Comparison of ENCODE assay signal across 7 mouse cellular contexts in the genomic region with DNA sequence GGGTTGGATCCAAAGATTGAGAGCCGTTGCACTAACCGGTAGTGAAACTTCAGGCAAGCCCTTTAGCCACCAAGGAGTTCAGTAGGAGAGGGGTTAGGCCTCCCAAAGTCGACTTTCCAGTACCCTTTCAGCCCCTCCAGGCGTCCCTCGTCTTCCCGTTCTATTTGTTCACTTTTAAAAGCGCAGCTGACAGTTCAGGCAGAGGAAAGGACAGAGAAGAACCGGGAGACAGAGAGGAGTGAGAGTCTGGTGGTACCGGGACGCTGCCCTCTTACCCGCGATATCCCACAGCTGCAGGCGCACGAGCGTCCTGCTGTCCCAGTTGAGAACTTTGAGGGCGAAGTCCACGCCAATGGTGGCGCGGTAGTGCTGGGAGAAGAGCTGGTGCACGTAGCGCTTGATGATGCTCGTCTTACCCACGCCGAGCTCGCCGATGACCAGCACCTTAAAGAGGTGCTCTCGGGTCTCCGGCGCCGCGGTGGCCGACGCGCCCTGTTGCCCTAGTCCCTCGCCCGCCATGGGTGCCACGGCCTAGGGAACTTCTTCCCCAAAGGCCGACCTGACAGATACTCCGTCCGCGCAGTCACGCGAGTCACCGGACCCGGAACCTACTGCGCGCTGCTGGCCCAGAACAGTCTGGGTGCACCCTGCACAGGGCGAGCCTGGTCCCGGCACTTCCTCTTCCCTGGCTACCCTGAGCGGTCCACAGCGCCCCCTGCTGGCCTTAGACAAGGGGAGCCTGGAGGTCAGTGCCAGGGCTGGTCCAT. TPM values are rescaled to one million over a fixed set of nuclear protein-coding genes. Genes with fewer than 3 reads are reported as not detected.
DNase-seq lines count a peak whose midpoint lies in the region; ATAC-seq and TF ChIP-seq lines count a peak whose summit lies in the region.

Gene Rab32, minus strand, starts transcription at position 696 of the 767 bp plus-strand sequence.

- no peak for TF ChIP-seq POLR2A in heart, adult 2 months (IDR thresholded peaks at IDR 0.05; ENCODE audit: insufficient read depth, low read depth, low read length)
- no peak for TF ChIP-seq POLR2A in kidney, adult 2 months (IDR thresholded peaks at IDR 0.05; ENCODE audit: low read depth, low read length)
- TF ChIP-seq POLR2A in small intestine, adult 2 months (IDR thresholded peaks at IDR 0.05; ENCODE audit: low read depth, low read length) = no peak

- H3K9me3 ChIP-seq in embryonic facial prominence, embryonic 14.5 days (ENCODE audit: control insufficient read depth, low read length) = no peaks in the 10 kb centered on the region
- H3K9me3 ChIP-seq in limb, embryonic 11.5 days (ENCODE audit: control insufficient read depth, low read length) = no peaks in the 10 kb centered on the region
- no peaks in the 10 kb centered on the region for H3K9me3 ChIP-seq in midbrain, embryonic 13.5 days

- peak within 1 kb of the TSS; percentile 39 for H3K27ac ChIP-seq in embryonic facial prominence, embryonic 14.5 days (replicated peaks; ENCODE audit: low read depth, low read length)
- H3K27ac ChIP-seq in heart, adult 2 months = peak within 1 kb of the TSS; percentile 57
- H3K27ac ChIP-seq in kidney, adult 2 months (ENCODE audit: insufficient read depth, low read depth, low read length) = peak within 1 kb of the TSS; percentile 61
- peak within 1 kb of the TSS; percentile 65; the same call in 1 of the 2 replicates for H3K27ac ChIP-seq in limb, embryonic 11.5 days (replicated peaks; ENCODE audit: low read depth, low read length)
- H3K27ac ChIP-seq in midbrain, embryonic 13.5 days = no peak within 1 kb of the TSS
- H3K27ac ChIP-seq in small intestine, adult 2 months (ENCODE audit: insufficient read depth, low read depth, low read length) = peak within 1 kb of the TSS; percentile 51

- peaks cover 8% of the 10 kb centered on the region; the same call in 1 of the 2 replicates for H3K4me1 ChIP-seq in embryonic facial prominence, embryonic 14.5 days (ENCODE audit: control insufficient read depth, insufficient read depth, low read length)
- no peaks in the 10 kb centered on the region; the same call in 1 of the 2 replicates for H3K4me1 ChIP-seq in heart, adult 2 months (ENCODE audit: control insufficient read depth, insufficient read depth, low read length)
- peaks cover 10% of the 10 kb centered on the region for H3K4me1 ChIP-seq in kidney, adult 2 months (ENCODE audit: control insufficient read depth, insufficient read depth, low read length)
- no peaks in the 10 kb centered on the region for H3K4me1 ChIP-seq in limb, embryonic 11.5 days (ENCODE audit: control insufficient read depth, insufficient read depth, low read length)
- peaks cover 13% of the 10 kb centered on the region; the same call in 1 of the 2 replicates for H3K4me1 ChIP-seq in midbrain, embryonic 13.5 days (replicated peaks)
- H3K4me1 ChIP-seq in small intestine, adult 2 months (ENCODE audit: control insufficient read depth, insufficient read depth, insufficient read length, low read length) = no peaks in the 10 kb centered on the region

- H3K36me3 ChIP-seq in embryonic facial prominence, embryonic 14.5 days (ENCODE audit: control insufficient read depth, insufficient read depth, low read length) = no peaks in the 10 kb centered on the region
- H3K36me3 ChIP-seq in heart, adult 2 months (ENCODE audit: control insufficient read depth, insufficient read depth, low read length) = no peaks in the 10 kb centered on the region
- no peaks in the 10 kb centered on the region for H3K36me3 ChIP-seq in kidney, adult 2 months (ENCODE audit: control insufficient read depth, insufficient read depth, low read length)
- no peaks in the 10 kb centered on the region for H3K36me3 ChIP-seq in limb, embryonic 11.5 days (ENCODE audit: control insufficient read depth, insufficient read depth, low read length)
- H3K36me3 ChIP-seq in midbrain, embryonic 13.5 days = no peaks in the 10 kb centered on the region
- H3K36me3 ChIP-seq in small intestine, adult 2 months (ENCODE audit: control insufficient read depth, insufficient read depth, low read length) = no peaks in the 10 kb centered on the region

- peak; percentile 98 for TF ChIP-seq CTCF in heart, adult 2 months (IDR thresholded peaks at IDR 0.05)
- peak; percentile 95 for TF ChIP-seq CTCF in kidney, adult 2 months (conservative IDR thresholded peaks at IDR 0.05; ENCODE audit: insufficient read depth, insufficient read length, low read depth, low read length)
- peak; percentile 90 for TF ChIP-seq CTCF in small intestine, adult 2 months (IDR thresholded peaks at IDR 0.05; ENCODE audit: extremely low read depth, insufficient read length, insufficient replicate concordance, low read depth, low read length)

- peak; percentile 95 to 97 for DNase-seq in adrenal gland, postnatal 4 days (ENCODE audit: low spot score in 2 of 2)
- DNase-seq in embryonic facial prominence, embryonic 14.5 days (ENCODE audit: low spot score) = peak; percentile 87
- DNase-seq in heart, adult 2 months = peak; percentile 92 to 93
- peak; percentile 95 for DNase-seq in kidney, adult 2 months
- DNase-seq in limb, embryonic 11.5 days (ENCODE audit: low spot score) = peak; percentile 98

- no peaks in the 10 kb centered on the region for H3K79me2 ChIP-seq in heart, adult 2 months (replicated peaks; ENCODE audit: control insufficient read depth, insufficient read depth, low read length)

- H3K4me3 ChIP-seq in embryonic facial prominence, embryonic 14.5 days (ENCODE audit: low read depth, low read length) = peak within 1 kb of the TSS; percentile 58
- H3K4me3 ChIP-seq in heart, adult 2 months = peak within 1 kb of the TSS; percentile 91
- H3K4me3 ChIP-seq in kidney, adult 2 months (ENCODE audit: insufficient read depth, low read depth, low read length) = peak within 1 kb of the TSS; percentile 87
- H3K4me3 ChIP-seq in limb, embryonic 11.5 days (ENCODE audit: low read depth, low read length) = peak within 1 kb of the TSS; percentile 61
- peak within 1 kb of the TSS; percentile 65 for H3K4me3 ChIP-seq in midbrain, embryonic 13.5 days (replicated peaks)
- H3K4me3 ChIP-seq in small intestine, adult 2 months (ENCODE audit: low read depth, low read length) = peak within 1 kb of the TSS; percentile 69

- ATAC-seq in embryonic facial prominence, embryonic 14.5 days (ENCODE audit: low read depth) = peak; percentile 96
- peak; percentile 96 for ATAC-seq in limb, embryonic 11.5 days (ENCODE audit: insufficient number of reproducible peaks, low FRiP score, low TSS enrichment, low read depth)
- ATAC-seq in midbrain, embryonic 13.5 days = peak; percentile 99

- H3K9ac ChIP-seq in embryonic facial prominence, embryonic 14.5 days (ENCODE audit: low read depth, low read length) = peak within 1 kb of the TSS; percentile 70
- H3K9ac ChIP-seq in heart, adult 2 months (ENCODE audit: low read depth, low read length) = peak within 1 kb of the TSS; percentile 85
- peak within 1 kb of the TSS; percentile 70 for H3K9ac ChIP-seq in limb, embryonic 11.5 days (ENCODE audit: low read length)
- peak within 1 kb of the TSS; percentile 69 for H3K9ac ChIP-seq in midbrain, embryonic 13.5 days (replicated peaks)

- 1% methylated on average over 43 of the region's 51 CpGs for WGBS in embryonic facial prominence, embryonic 14.5 days
- under 1% methylated on average over 51 of the region's 51 CpGs for WGBS in heart, adult 2 months
- under 1% methylated on average over 51 of the region's 51 CpGs for WGBS in kidney, adult 2 months
- WGBS in limb, embryonic 11.5 days = under 1% methylated on average over 50 of the region's 51 CpGs
- under 1% methylated on average over 51 of the region's 51 CpGs for WGBS in midbrain, embryonic 13.5 days
- under 1% methylated on average over 51 of the region's 51 CpGs for WGBS in small intestine, adult 2 months

- TF ChIP-seq EP300 in heart, adult 2 months (IDR thresholded peaks at IDR 0.05; ENCODE audit: insufficient read depth, low read depth, low read length) = 0 out of 2 replicates have a peak, but pooled peaks have one; percentile 48

- H3K27me3 ChIP-seq in embryonic facial prominence, embryonic 14.5 days (replicated peaks; ENCODE audit: control insufficient read depth, insufficient read depth, low read length) = no peaks in the 10 kb centered on the region; the same call in 1 of the 2 replicates
- H3K27me3 ChIP-seq in heart, adult 2 months (ENCODE audit: control insufficient read depth, insufficient read depth, low read length) = no peaks in the 10 kb centered on the region
- no peaks in the 10 kb centered on the region for H3K27me3 ChIP-seq in kidney, adult 2 months (replicated peaks; ENCODE audit: control insufficient read depth, insufficient read depth, low read length)
- H3K27me3 ChIP-seq in limb, embryonic 11.5 days (ENCODE audit: control insufficient read depth, insufficient read depth, low read length) = no peaks in the 10 kb centered on the region
- H3K27me3 ChIP-seq in midbrain, embryonic 13.5 days = no peaks in the 10 kb centered on the region
- no peaks in the 10 kb centered on the region for H3K27me3 ChIP-seq in small intestine, adult 2 months (ENCODE audit: control insufficient read depth, insufficient read depth, low read length)

- intact Hi-C loops in heart, adult 2 months (cut with DNase I) = loop anchor here (1.0 to 10.0 kb wide), 4 partner anchors 85 to 743 kb away; partner anchors contain the start of gene Adgb

- H3K4me2 ChIP-seq in embryonic facial prominence, embryonic 14.5 days (ENCODE audit: low read depth, low read length) = peak within 1 kb of the TSS; percentile 87
- peak within 1 kb of the TSS; percentile 73 for H3K4me2 ChIP-seq in limb, embryonic 11.5 days (ENCODE audit: low read depth, severe bottlenecking)
- peak within 1 kb of the TSS; percentile 94 for H3K4me2 ChIP-seq in midbrain, embryonic 13.5 days (replicated peaks)

RNA-seq across cellular contexts. Expression of gene Rab32, which starts in this region (rescaled TPM):
- 10 to 100 TPM in 1 of 2 experiments, 1 to 10 TPM in 1; 8.9 to 10.7 TPM for total RNA-seq in adrenal gland, postnatal 4 days (2021)
- polyA plus RNA-seq in embryonic facial prominence, embryonic 14.5 days (2014; fragmentation: Nextera tagmentation; extraction: Ambion mirVana) = 20.2 and 25.2 TPM in 2 replicates
- total RNA-seq in heart, adult 2 months (2021) = 1 to 10 TPM; 1.4 to 1.6 TPM
- polyA plus RNA-seq in heart, adult 2 months (2012; rRNA removed) = 1.6 and 1.9 TPM in 2 replicates
- polyA plus RNA-seq in kidney, adult 2 months (2012; rRNA removed) = 6.1 and 9.1 TPM in 2 replicates
- polyA plus RNA-seq in limb, embryonic 11.5 days (2014; fragmentation: Nextera tagmentation; extraction: Ambion mirVana) = 26.2 and 33.5 TPM in 2 replicates
- 4.8 and 5.6 TPM in 2 replicates for polyA plus RNA-seq in midbrain, embryonic 13.5 days (2015; fragmentation: Nextera tagmentation; extraction: Ambion mirVana)
- 5.6 and 5.8 TPM in 2 replicates for polyA plus RNA-seq in small intestine, adult 2 months (2012; rRNA removed)
